Mouse (Mus musculus) megakaryocyte progenitor cell, adult 5-6 weeks (primary cell): ENCODE results near the gene Trim2. TPM values are rescaled to one million over a fixed set of nuclear protein-coding genes. Genes with fewer than 3 reads are reported as not detected.

ENCODE experiments used
- ATAC-seq: replicated peaks from 2 replicates; pipeline ENCODE4 v1.8.0; 2016; ENCODE audit warnings: mild to moderate bottlenecking, moderate TSS enrichment, inconsistent platforms; ENCODE audit not compliant: poor library complexity
- total RNA-seq, 2 experiments: library from RNA; stranded (forward) in 1 of 2; stranded (reverse) in 1 of 2; fragments of 157-497, 149-512 nt in 1 of 2; fragments of 200-1000 nt in 1 of 2; gene quantifications; 2 replicates each; pipeline versions ENCODE4 v1.2.3 to v1.2.4; 2015 to 2017

Trim2 gene
- total RNA-seq, 2 experiments from 2014 or later = 0.46 to 1.5 TPM

GRCm38 (mm10) chr3:84288931-84289330, 17.7 kb downstream of the Trim2 start:
- ATAC-seq = no peak

- ATAC-seq = no peak
Observed at GRCm38 (mm10) chr3:84287256-84287655, 19.4 kb downstream of the Trim2 start.

GRCm38 (mm10) chr3:84286311-84286710, 20.4 kb downstream of the Trim2 start:
- no peak for ATAC-seq

- no peak for ATAC-seq
Observed at GRCm38 (mm10) chr3:84284796-84285195, 21.9 kb downstream of the Trim2 start.

GRCm38 (mm10) chr3:84283524-84283923, 23.2 kb downstream of the Trim2 start:
- no peak for ATAC-seq

- no peak for ATAC-seq
Observed at GRCm38 (mm10) chr3:84281936-84282371, 24.7 kb downstream of the Trim2 start.

- ATAC-seq = no peak
Observed at GRCm38 (mm10) chr3:84278809-84279208, 27.9 kb downstream of the Trim2 start.

GRCm38 (mm10) chr3:84275124-84275523, 31.6 kb downstream of the Trim2 start:
- ATAC-seq = no peak

GRCm38 (mm10) chr3:84272293-84273015, 34.2 kb downstream of the Trim2 start:
- no peak for ATAC-seq

GRCm38 (mm10) chr3:84271794-84272193, 34.9 kb downstream of the Trim2 start:
- ATAC-seq = no peak

GRCm38 (mm10) chr3:84271058-84271457, 35.6 kb downstream of the Trim2 start:
- no peak for ATAC-seq

- ATAC-seq = peak; percentile 78
Observed at GRCm38 (mm10) chr3:84270624-84270995, 36.1 kb downstream of the Trim2 start.

GRCm38 (mm10) chr3:84269987-84270623, 36.6 kb downstream of the Trim2 start:
- ATAC-seq = 0 out of 2 replicates have a peak, but pooled peaks have one; percentile 1

- 0 out of 2 replicates have a peak, but pooled peaks have one; percentile 23 for ATAC-seq
Observed at GRCm38 (mm10) chr3:84268434-84268833, 38.2 kb downstream of the Trim2 start.

- ATAC-seq = no peak
Observed at GRCm38 (mm10) chr3:84266391-84266931, 40.2 kb downstream of the Trim2 start.

GRCm38 (mm10) chr3:84265084-84265483, 41.6 kb downstream of the Trim2 start:
- ATAC-seq = no peak

- no peak for ATAC-seq
Observed at GRCm38 (mm10) chr3:84264395-84264794, 42.3 kb downstream of the Trim2 start.

- ATAC-seq = no peak
Observed at GRCm38 (mm10) chr3:84262804-84263203, 43.9 kb downstream of the Trim2 start.

GRCm38 (mm10) chr3:84261863-84262262, 44.8 kb downstream of the Trim2 start:
- no peak for ATAC-seq

GRCm38 (mm10) chr3:84260837-84261236, 45.8 kb downstream of the Trim2 start:
- ATAC-seq = no peak

- ATAC-seq = peak; percentile 13; the same call in 1 of the 2 replicates
Observed at GRCm38 (mm10) chr3:84260024-84260535, 46.6 kb downstream of the Trim2 start.
